Mouse (Mus musculus) monocyte, adult 5-6 weeks (primary cell): ENCODE measurements around the gene Gm5936. TPM values are rescaled to one million over a fixed set of nuclear protein-coding genes. Genes with fewer than 3 reads are reported as not detected.
"Not testable (repeated sequence)": the region's sequence is repeated elsewhere in the genome, so short reads cannot be mapped to it uniquely, and the experiment has no call there.

Source experiments
- ATAC-seq: fragments of 153-309, 156-312 bp; replicated peaks from 2 replicates; pipeline ENCODE4 v1.8.0; 2017; ENCODE audit warnings: mild to moderate bottlenecking; ENCODE audit not compliant: low TSS enrichment, insufficient number of reproducible peaks, severe bottlenecking, poor library complexity, low FRiP score
- total RNA-seq: library from RNA; stranded (forward); fragments of 200-1000, 200-491, 200-594 nt; gene quantifications from 3 replicates; pipeline ENCODE4 v1.2.3, GENCODE M21; 2017

Gene Gm5936
- total RNA-seq = not detected in 3 replicates

GRCm38 (mm10) chrX:74836842-74837522 is at the start of gene Gm5936:
Gene Gm5936 (plus strand): TSS chrX:74837196.
- ATAC-seq = not testable (repeated sequence)

DNA sequence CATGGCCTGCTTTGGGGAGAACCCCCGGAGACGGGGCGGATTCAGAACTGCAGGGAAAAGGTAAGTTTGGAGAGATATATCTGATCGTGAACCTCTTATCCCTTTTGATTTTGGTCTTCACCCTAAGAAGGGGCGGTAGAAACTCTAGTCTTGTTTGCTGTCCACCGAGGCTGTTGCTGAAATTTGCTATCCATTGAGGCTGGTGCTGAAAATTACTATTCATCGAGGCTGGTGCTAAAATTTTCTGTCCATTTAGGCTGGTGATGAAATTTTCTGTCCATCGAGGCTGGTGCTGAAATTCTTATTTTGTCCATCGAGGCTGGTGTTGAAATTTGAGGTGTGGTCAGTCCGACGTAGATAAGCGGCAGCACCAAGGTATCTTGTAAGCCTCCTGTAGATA is 19.1 kb downstream of the Gm5936 start:
- not testable (repeated sequence) for ATAC-seq

DNA sequence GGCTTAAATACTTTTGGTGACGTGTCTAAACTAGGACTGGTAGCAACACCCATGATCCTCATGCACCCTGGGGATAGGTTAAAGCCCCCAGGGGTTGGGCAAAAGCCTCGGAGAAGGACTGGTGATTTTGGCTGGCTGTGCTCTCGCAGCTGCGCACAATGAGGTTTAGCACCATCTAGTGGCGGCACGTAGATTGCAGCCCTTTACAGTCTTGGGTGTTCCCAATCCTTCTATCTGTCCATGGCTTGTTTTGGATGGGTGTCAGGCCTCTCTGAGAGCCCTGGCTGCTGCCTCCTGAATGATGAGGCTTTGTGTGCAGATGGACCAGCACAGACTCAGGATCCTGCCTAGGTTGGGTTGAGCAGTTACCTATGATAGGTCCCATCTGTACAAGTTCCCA is 43.1 kb downstream of the Gm5936 start:
- not testable (repeated sequence) for ATAC-seq

Other genes with a start within 250 kb of the Gm5936 start
- gene Olfr1325, start 244.5 kb upstream of the Gm5936 start, total RNA-seq = not detected in 3 replicates
- gene Gm5640, start 191.6 kb upstream of the Gm5936 start, total RNA-seq = not detected in 3 replicates
- gene Gm6890, start 96.3 kb upstream of the Gm5936 start, total RNA-seq = not detected in 3 replicates
- gene Gab3, start 248.3 kb downstream of the Gm5936 start, total RNA-seq = 13.7 to 36.8 TPM (median 15.5 TPM) in 3 replicates